Mouse (Mus musculus) ES-E14 (cell line): ENCODE results near the gene Fam184b.

Source experiments
- CHD2 ChIP-seq: IDR thresholded peaks from 2 replicates; pipeline ENCODE4 v1.6.1; 2014; ENCODE audit warnings: mild to moderate bottlenecking, low read depth, low read length, inconsistent platforms
- HCFC1 ChIP-seq: IDR thresholded peaks from 2 replicates; pipeline ENCODE4 v1.6.1; 2012; ENCODE audit warnings: low read length, inconsistent platforms, borderline replicate concordance; ENCODE audit not compliant: insufficient read depth
- MAFK ChIP-seq: IDR thresholded peaks from 2 replicates; pipeline ENCODE4 v1.6.1; 2014; ENCODE audit warnings: mild to moderate bottlenecking, low read depth, low read length, inconsistent platforms; ENCODE audit not compliant: insufficient read depth
- ZC3H11A ChIP-seq: IDR thresholded peaks from 2 replicates; pipeline ENCODE4 v1.6.1; 2012; ENCODE audit warnings: low read depth, mild to moderate bottlenecking, inconsistent platforms, low read length, borderline replicate concordance
- ZNF384 ChIP-seq: IDR thresholded peaks from 2 replicates; pipeline ENCODE4 v1.6.1; 2012; ENCODE audit warnings: low read depth, low read length, inconsistent platforms

GRCm38 (mm10) chr5:45491776-45492175, 147.6 kb downstream of the Fam184b start:
- TF ChIP-seq HCFC1 (no peak), MAFK (no peak), ZNF384 (no peak), CHD2 (no peak), ZC3H11A (no peak)
